Mouse (Mus musculus) midbrain, embryonic 10.5 days (tissue): ENCODE measurements around the gene Dct. TPM values are rescaled to one million over a fixed set of nuclear protein-coding genes. Genes with fewer than 3 reads are reported as not detected.

Source experiments
- polyA plus RNA-seq: library from polyadenylated mRNA; unstranded; fragments of >200 nt; fragmentation: Nextera tagmentation; extraction: Ambion mirVana; gene quantifications from 2 replicates; pipeline ENCODE4 v1.2.1, GENCODE M21; 2016

Dct gene
- polyA plus RNA-seq, 1 experiment from 2014 or later, result 3.5 TPM

Other genes with a start within 250 kb of the Dct start
- gene Tgds, start 80.5 kb upstream of the Dct start, polyA plus RNA-seq, result 28.3 and 29.1 TPM in 2 replicates
- gene Gpr180, start 84.9 kb upstream of the Dct start, polyA plus RNA-seq, result 35.8 and 38.5 TPM in 2 replicates
- 11.1 and 12.3 TPM in 2 replicates for gene Sox21, start 184.8 kb upstream of the Dct start, polyA plus RNA-seq
- gene Gm9376, start 214.7 kb upstream of the Dct start, polyA plus RNA-seq, result not detected in 2 replicates